Mouse (Mus musculus): ENCODE results near the gene Dnaaf2.

- no peak for TF ChIP-seq CTCF (IDR thresholded peaks at IDR 0.05; ENCODE audit: insufficient read depth, low read depth, low read length)
- TF ChIP-seq POLR2A (IDR thresholded peaks at IDR 0.05; ENCODE audit: insufficient read depth, low read depth, low read length): peak; percentile 92
Measured at GRCm38 (mm10) chr12:69241771-69242431, 43.7 kb upstream of the Dnaaf2 start.

Measured in olfactory bulb, adult 2 months (tissue).